Mouse (Mus musculus) CH12.LX (cell line): ENCODE measurements at regions not wholly inside any gene's neighbourhood (a gene's known extent, or its start where the extent isn't known, plus 50 kb on each side); places are given as distances from the start of the nearest gene placed in this dataset.

ENCODE experiments used
- DNase-seq: peaks from one replicate; pipeline ENCODE4 v3.0.0-alpha.2; 2013; ENCODE audit errors: extremely low read depth
- H3K27ac ChIP-seq: 2 replicates; pipeline ENCODE4 v1.5.1; 2012; ENCODE audit warnings: low read depth, mild to moderate bottlenecking, control low read depth, moderate library complexity; ENCODE audit not compliant: insufficient read depth
- H3K27me3 ChIP-seq: replicated peaks from 2 replicates; pipeline ENCODE3; 2012; ENCODE audit warnings: inconsistent platforms
- H3K36me3 ChIP-seq, 2 experiments: replicated peaks in 1 of 2; 2 replicates each; pipeline versions ENCODE3 to v1.6.1; 2012; ENCODE audit warnings: inconsistent platforms in 1 of 2, low read length in 1 of 2, mild to moderate bottlenecking in 1 of 2, mixed read lengths in 1 of 2, moderate library complexity in 1 of 2; ENCODE audit not compliant: control insufficient read depth in 1 of 2, insufficient read depth in 1 of 2
- H3K4me1 ChIP-seq, 2 experiments: 2 replicates each; pipeline ENCODE4 v1.6.1; 2012; ENCODE audit warnings: inconsistent platforms in 1 of 2, moderate library complexity in 1 of 2; ENCODE audit not compliant: insufficient read depth in 2 of 2, control insufficient read depth in 1 of 2
- H3K4me2 ChIP-seq: 2 replicates; pipeline ENCODE4 v1.6.1; 2012; ENCODE audit warnings: low read depth, mild to moderate bottlenecking, control low read depth; ENCODE audit not compliant: poor library complexity, insufficient read depth, severe bottlenecking
- H3K4me3 ChIP-seq, 3 experiments: fragments of 150-350 bp in 1 of 3; sonication (generic) in 1 of 3; replicated peaks in 1 of 3; 2 replicates each; pipeline versions ENCODE3 to v1.5.1; 2011 to 2012; ENCODE audit warnings: low read depth in 2 of 3, low read length in 2 of 3, mild to moderate bottlenecking in 2 of 3, moderate library complexity in 2 of 3, control low read depth in 1 of 3, improper control_type of control experiment in 1 of 3, inconsistent platforms in 1 of 3, mixed read lengths in 1 of 3; ENCODE audit not compliant: poor library complexity in 1 of 3
- H3K79me2 ChIP-seq: replicated peaks from 2 replicates; pipeline ENCODE4 v1.6.1; 2012; ENCODE audit warnings: mild to moderate bottlenecking, moderate library complexity; ENCODE audit not compliant: control insufficient read depth, poor library complexity, insufficient read depth, severe bottlenecking; ENCODE audit errors: extremely low read depth
- H3K9ac ChIP-seq: 2 replicates; pipeline ENCODE4 v1.6.1; 2012; ENCODE audit warnings: low read depth, mild to moderate bottlenecking, control low read depth, moderate library complexity; ENCODE audit not compliant: insufficient read depth
- H3K9me3 ChIP-seq: replicated peaks from 2 replicates; pipeline ENCODE3; 2012; ENCODE audit warnings: low read length, inconsistent platforms, mixed read lengths
- BHLHE40 ChIP-seq: IDR thresholded peaks from 2 replicates; pipeline ENCODE4 v1.6.1; 2011; ENCODE audit warnings: mild to moderate bottlenecking, low read depth, low read length, improper control_type of control experiment
- CHD2 ChIP-seq: IDR thresholded peaks from 2 replicates; pipeline ENCODE4 v1.6.1; 2011; ENCODE audit warnings: low read length, improper control_type of control experiment
- E2F4 ChIP-seq: IDR thresholded peaks from 2 replicates; pipeline ENCODE4 v1.6.1; 2011; ENCODE audit warnings: low read depth, low read length, improper control_type of control experiment; ENCODE audit not compliant: insufficient replicate concordance
- ELF1 ChIP-seq: IDR thresholded peaks from 2 replicates; pipeline ENCODE4 v1.6.1; 2014; ENCODE audit warnings: low read depth, mild to moderate bottlenecking, inconsistent platforms, low read length, improper control_type of control experiment
- EP300 ChIP-seq: IDR thresholded peaks from 2 replicates; pipeline ENCODE4 v1.6.1; 2011; ENCODE audit warnings: low read length, improper control_type of control experiment
- ETS1 ChIP-seq: conservative IDR thresholded peaks from 2 replicates; pipeline ENCODE4 v1.6.1; 2012; ENCODE audit warnings: low read depth, mild to moderate bottlenecking, inconsistent platforms, low read length, improper control_type of control experiment, moderate library complexity
- GABPA ChIP-seq: IDR thresholded peaks from 2 replicates; pipeline ENCODE4 v1.6.1; 2012; ENCODE audit warnings: low read depth, low read length, improper control_type of control experiment, inconsistent platforms; ENCODE audit not compliant: insufficient replicate concordance
- HCFC1 ChIP-seq: IDR thresholded peaks from 2 replicates; pipeline ENCODE4 v1.6.1; 2012; ENCODE audit warnings: low read depth, mild to moderate bottlenecking, inconsistent platforms, low read length, improper control_type of control experiment
- MAFK ChIP-seq: IDR thresholded peaks from 2 replicates; pipeline ENCODE4 v1.6.1; 2011; ENCODE audit warnings: low read length, improper control_type of control experiment; ENCODE audit not compliant: insufficient replicate concordance
- MAX ChIP-seq: IDR thresholded peaks from 2 replicates; pipeline ENCODE4 v1.6.1; 2011; ENCODE audit warnings: low read length, improper control_type of control experiment
- MAZ ChIP-seq: IDR thresholded peaks from 2 replicates; pipeline ENCODE4 v1.6.1; 2012; ENCODE audit warnings: low read depth, mild to moderate bottlenecking, inconsistent platforms, low read length, improper control_type of control experiment, moderate library complexity
- MEF2A ChIP-seq: IDR thresholded peaks from 2 replicates; pipeline ENCODE4 v1.6.1; 2014; ENCODE audit warnings: low read depth, mild to moderate bottlenecking, inconsistent platforms, low read length, improper control_type of control experiment, borderline replicate concordance
- NELFE ChIP-seq: IDR thresholded peaks from 2 replicates; pipeline ENCODE4 v1.6.1; 2011; ENCODE audit warnings: low read depth, low read length, improper control_type of control experiment
- NRF1 ChIP-seq: IDR thresholded peaks from 2 replicates; pipeline ENCODE4 v1.6.1; 2014; ENCODE audit warnings: low read depth, mild to moderate bottlenecking, inconsistent platforms, low read length, improper control_type of control experiment, moderate library complexity
- PAX5 ChIP-seq: IDR thresholded peaks from 2 replicates; pipeline ENCODE4 v1.6.1; 2012; ENCODE audit warnings: low read length, inconsistent platforms, mixed read lengths
- POLR2A ChIP-seq: IDR thresholded peaks from 2 replicates; pipeline ENCODE4 v1.6.1; 2011; ENCODE audit warnings: low read depth, mild to moderate bottlenecking, improper control_type of control experiment, low read length
- RAD21 ChIP-seq: IDR thresholded peaks from 2 replicates; pipeline ENCODE4 v1.6.1; 2011; ENCODE audit warnings: low read depth, mild to moderate bottlenecking, low read length, improper control_type of control experiment, moderate library complexity
- RCOR1 ChIP-seq: conservative IDR thresholded peaks from 2 replicates; pipeline ENCODE4 v1.6.1; 2012; ENCODE audit warnings: low read depth, mild to moderate bottlenecking, inconsistent platforms, low read length, improper control_type of control experiment
- SMC3 ChIP-seq: IDR thresholded peaks from 2 replicates; pipeline ENCODE4 v1.6.1; 2011; ENCODE audit warnings: low read depth, low read length, improper control_type of control experiment
- ZC3H11A ChIP-seq: IDR thresholded peaks from 2 replicates; pipeline ENCODE4 v1.6.1; 2012; ENCODE audit warnings: low read depth, mild to moderate bottlenecking, inconsistent platforms, low read length, improper control_type of control experiment
- ZKSCAN1 ChIP-seq: IDR thresholded peaks from 2 replicates; pipeline ENCODE4 v1.6.1; 2012; ENCODE audit warnings: low read depth, inconsistent platforms, low read length, improper control_type of control experiment, borderline replicate concordance
- ZNF384 ChIP-seq: IDR thresholded peaks from 2 replicates; pipeline ENCODE4 v1.6.1; 2012; ENCODE audit warnings: low read depth, low read length, improper control_type of control experiment, inconsistent platforms
- dilution Hi-C: fragments of 300-500 bp; cut with MboI; formaldehyde crosslinking; loops from 2 replicates; pipeline ENCODE4 v1.14.3; 2020; ENCODE audit warnings: low sequenced_read_pairs; ENCODE audit not compliant: extremely low pct_unique_long_range_greater_than_20kb, extremely low pct_ligation_motif_present
- in situ Hi-C: fragments of 300-500 bp; cut with MboI; formaldehyde crosslinking; loops from 3 replicates; pipeline ENCODE4 v1.14.3; 2019; ENCODE audit warnings: low sequenced_read_pairs, low pct_ligation_motif_present, low pct_unique_long_range_greater_than_20kb, mixed read lengths

GRCm38 (mm10) chr13:83744981-83745555, 241.2 kb downstream of the Mef2c start:
- no peak for DNase-seq
- Histone ChIP-seq H3K27me3 (no peaks in the 10 kb centered on the region), H3K4me1 (peaks cover 0 to 2% of the 10 kb centered on the region in 2 experiments; a peak in 2 of 4 replicates), H3K9me3 (no peaks in the 10 kb centered on the region), H3K27ac (no peak overlapping the region), H3K36me3 (peaks cover 0 to 9% of the 10 kb centered on the region in 2 experiments), H3K79me2 (peaks cover 3% of the 10 kb centered on the region; the same call in 1 of the 2 replicates), H3K4me3 (no peak overlapping the region), H3K4me2 (no peak overlapping the region), H3K9ac (no peak overlapping the region)
- in situ Hi-C loops, result no loop called here
- dilution Hi-C loops, result no loop called here
- TF ChIP-seq HCFC1, result no peak
- no peak for TF ChIP-seq NELFE
- no peak for TF ChIP-seq GABPA
- TF ChIP-seq ZNF384, result no peak
- no peak for TF ChIP-seq BHLHE40
- no peak for TF ChIP-seq MEF2A
- no peak for TF ChIP-seq PAX5
- TF ChIP-seq CHD2, result no peak
- TF ChIP-seq ZC3H11A, result no peak
- TF ChIP-seq MAZ, result no peak
- no peak for TF ChIP-seq ZKSCAN1
- TF ChIP-seq ELF1, result no peak

- no peaks in the 10 kb centered on the region for H3K9me3 ChIP-seq
- TF ChIP-seq RCOR1, result no peak
- no peak for TF ChIP-seq NELFE
- no peak for TF ChIP-seq NRF1
- no peak for TF ChIP-seq MAX
- TF ChIP-seq MAFK, result no peak
- no peak for TF ChIP-seq MAZ
- no peak for TF ChIP-seq E2F4
- TF ChIP-seq EP300, result no peak
- TF ChIP-seq GABPA, result no peak
- no peak for TF ChIP-seq SMC3
- TF ChIP-seq ETS1, result no peak
- no peak for TF ChIP-seq MEF2A
- no peak for TF ChIP-seq POLR2A
- no peak for TF ChIP-seq RAD21
- TF ChIP-seq, all 38 proteins: peak for 0
- no peak overlapping the region for H3K4me3 ChIP-seq
- dilution Hi-C loops, result no loop called here
- DNase-seq, result no peak
- H3K27me3 ChIP-seq, result no peaks in the 10 kb centered on the region
- in situ Hi-C loops, result no loop called here
- no peak overlapping the region for H3K4me2 ChIP-seq
- no peaks in the 10 kb centered on the region for H3K79me2 ChIP-seq
- no peak overlapping the region for H3K9ac ChIP-seq
- H3K36me3 ChIP-seq, result peaks cover 0 to 4% of the 10 kb centered on the region in 2 experiments
- no peaks in the 10 kb centered on the region for H3K4me1 ChIP-seq
- H3K27ac ChIP-seq, result no peak overlapping the region
These were observed 242.1 kb downstream of the Mef2c start for GRCm38 (mm10) chr13:83745961-83746360.
